Mouse (Mus musculus) activated CD4-positive, CD25-positive, alpha-beta regulatory T cell, adult 4 months (primary cell): ENCODE results near the gene Tnfrsf1a. TPM values are rescaled to one million over a fixed set of nuclear protein-coding genes. Genes with fewer than 3 reads are reported as not detected.

Experiments used
- ATAC-seq: one replicate; pipeline ENCODE4 v1.8.0; 2017
- polyA plus RNA-seq, 2 experiments: library from polyadenylated mRNA; unstranded; fragments of 100-300 nt; shearing (Covaris generic); gene quantifications; one replicate each; pipeline ENCODE4 v1.2.1; 2017

The Tnfrsf1a gene
- polyA plus RNA-seq, 2 experiments from 2014 or later: 20.2 to 25.5 TPM

GRCm38 (mm10) chr6:125385066-125385974 is 36.2 kb downstream of the Tnfrsf1a start:
- no peak for ATAC-seq

- ATAC-seq: no peak
Measured at GRCm38 (mm10) chr6:125386080-125386479, 36.9 kb downstream of the Tnfrsf1a start.

GRCm38 (mm10) chr6:125389853-125390252 is 40.7 kb downstream of the Tnfrsf1a start:
- no peak for ATAC-seq

GRCm38 (mm10) chr6:125405461-125406382 is 56.6 kb downstream of the Tnfrsf1a start:
- ATAC-seq: no peak

- ATAC-seq: no peak
Measured at GRCm38 (mm10) chr6:125407224-125407623, 58.1 kb downstream of the Tnfrsf1a start.

GRCm38 (mm10) chr6:125407657-125408056 is 58.5 kb downstream of the Tnfrsf1a start:
- ATAC-seq: no peak

- ATAC-seq: no peak
Measured at GRCm38 (mm10) chr6:125410551-125410950, 61.4 kb downstream of the Tnfrsf1a start.

- ATAC-seq: no peak
Measured at GRCm38 (mm10) chr6:125410995-125411547, 61.9 kb downstream of the Tnfrsf1a start.

- ATAC-seq: no peak
Measured at GRCm38 (mm10) chr6:125411661-125412060, 62.5 kb downstream of the Tnfrsf1a start.

Other genes with a start within 250 kb of the Tnfrsf1a start
- gene Nop2, start 217.5 kb upstream of the Tnfrsf1a start, polyA plus RNA-seq: 10 to 100 TPM; 40.6 to 50.3 TPM
- gene Iffo1, start 204.1 kb upstream of the Tnfrsf1a start, polyA plus RNA-seq: 10 to 100 TPM in 1 of 2 experiments, 1 to 10 TPM in 1; 6.9 to 13.3 TPM
- 100 to 1,000 TPM; 300 to 540 TPM for gene Gapdh, start 182.9 kb upstream of the Tnfrsf1a start, polyA plus RNA-seq
- 10 to 100 TPM; 33.1 to 61.3 TPM for gene Ncapd2, start 157.7 kb upstream of the Tnfrsf1a start, polyA plus RNA-seq
- 10 to 100 TPM; 85.7 to 89.0 TPM for gene Mrpl51, start 157.6 kb upstream of the Tnfrsf1a start, polyA plus RNA-seq
- gene Vamp1, start 133.8 kb upstream of the Tnfrsf1a start, polyA plus RNA-seq: 10 to 100 TPM; 14.0 to 14.4 TPM
- 10 to 100 TPM; 65.5 to 84.7 TPM for gene Tapbpl, start 117.5 kb upstream of the Tnfrsf1a start, polyA plus RNA-seq
- 100 to 1,000 TPM; 427 to 432 TPM for gene Cd27, start 112.4 kb upstream of the Tnfrsf1a start, polyA plus RNA-seq
- gene Tuba3a, start 63.3 kb upstream of the Tnfrsf1a start, polyA plus RNA-seq: 1 to 10 TPM; 1.3 to 1.8 TPM
- gene Ltbr, start 35.5 kb upstream of the Tnfrsf1a start, polyA plus RNA-seq: not detected
- gene Scnn1a, start 28.7 kb upstream of the Tnfrsf1a start, polyA plus RNA-seq: not detected
- gene Plekhg6, start 31.4 kb downstream of the Tnfrsf1a start, polyA plus RNA-seq: not detected
- gene Cd9, start 145.4 kb downstream of the Tnfrsf1a start, polyA plus RNA-seq: 100 to 1,000 TPM in 1 of 2 experiments, 10 to 100 TPM in 1; 73.3 to 104 TPM
- under 1 TPM in 1 of 2 experiments, not detected in 1; 0.20 TPM for gene Vwf, start 197.4 kb downstream of the Tnfrsf1a start, polyA plus RNA-seq